Mouse (Mus musculus): Measurements from ENCODE around the gene Calml4. TPM values are rescaled to one million over a fixed set of nuclear protein-coding genes. Genes with fewer than 3 reads are reported as not detected.

The Calml4 gene
- total and polyA plus RNA-seq, 3 experiments = not detected

DNA sequence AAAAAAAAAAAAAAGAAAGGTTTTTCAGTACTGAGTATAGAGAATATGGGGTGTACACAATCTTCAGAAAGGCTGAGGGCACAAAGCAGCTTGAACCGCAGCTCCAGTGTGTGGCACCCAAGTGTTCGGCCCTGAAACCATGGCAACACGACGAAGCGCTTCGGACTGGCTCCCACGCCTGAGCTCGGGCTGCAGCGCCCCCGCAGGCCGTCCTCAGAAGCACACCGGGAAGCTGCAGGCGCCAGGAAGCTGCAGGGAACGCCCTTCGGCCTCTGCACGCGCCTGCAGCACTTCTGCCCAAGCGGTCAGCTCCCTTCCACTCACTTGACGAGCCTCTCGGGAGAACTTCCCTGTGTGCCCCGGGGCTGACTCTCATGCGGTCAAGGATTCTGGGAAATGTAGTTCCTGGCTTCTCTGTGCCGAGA lies 29.2 kb upstream of the Calml4 start:
- Histone ChIP-seq H3K36me3 (replicated peaks in 1 of 2; ENCODE audit: control insufficient read depth in 1 of 2, insufficient read depth in 1 of 2, low read length in 1 of 2) (no peaks in the 10 kb centered on the region), H3K27ac (ENCODE audit: insufficient read depth, low read depth) (no peak overlapping the region), H3K27me3 (replicated peaks) (no peaks in the 10 kb centered on the region), H3K4me2 (ENCODE audit: insufficient read depth, low read depth, poor library complexity, severe bottlenecking) (peak overlapping the region; percentile 17; the same call in 1 of the 2 replicates), H3K9ac (ENCODE audit: insufficient read depth, low read depth) (no peak overlapping the region), H3K4me3 (replicated peaks in 1 of 3; ENCODE audit: low read depth in 2 of 3, low read length in 2 of 3, poor library complexity in 1 of 3) (no peak overlapping the region), H3K4me1 (ENCODE audit: control insufficient read depth in 1 of 2, insufficient read depth in 2 of 2) (peaks cover 2 to 17% of the 10 kb centered on the region in 2 experiments; a peak in 2 of 4 replicates), H3K79me2 (replicated peaks; ENCODE audit: control insufficient read depth, extremely low read depth, insufficient read depth, poor library complexity, severe bottlenecking) (no peaks in the 10 kb centered on the region), H3K9me3 (replicated peaks; ENCODE audit: low read length) (no peaks in the 10 kb centered on the region)
- in situ Hi-C loops (cut with MboI; ENCODE audit: low pct_ligation_motif_present, low pct_unique_long_range_greater_than_20kb, low sequenced_read_pairs) (no loop called here), dilution Hi-C loops (cut with MboI; ENCODE audit: extremely low pct_ligation_motif_present, extremely low pct_unique_long_range_greater_than_20kb, low sequenced_read_pairs) (no loop called here)
- TF ChIP-seq POLR2AphosphoS2 (IDR thresholded peaks at IDR 0.05; ENCODE audit: low read depth, low read length) (no peak), EP300 (IDR thresholded peaks at IDR 0.05; ENCODE audit: low read length) (no peak), MAFK (IDR thresholded peaks at IDR 0.05; ENCODE audit: insufficient replicate concordance, low read length) (no peak), IRF4 (IDR thresholded peaks at IDR 0.05; ENCODE audit: low read depth, low read length) (peak; percentile 42; the same call in 1 of the 2 replicates), MAZ (IDR thresholded peaks at IDR 0.05; ENCODE audit: low read depth, low read length) (no peak), SMC3 (IDR thresholded peaks at IDR 0.05; ENCODE audit: low read depth, low read length) (peak; percentile 59), NRF1 (IDR thresholded peaks at IDR 0.05; ENCODE audit: low read depth, low read length) (no peak), ZMIZ1 (IDR thresholded peaks at IDR 0.05; ENCODE audit: low read depth, low read length) (no peak), TBP (conservative IDR thresholded peaks at IDR 0.05; ENCODE audit: low read depth, low read length) (no peak), E2F4 (IDR thresholded peaks at IDR 0.05; ENCODE audit: insufficient replicate concordance, low read depth, low read length) (no peak), USF1 (IDR thresholded peaks at IDR 0.05; ENCODE audit: low read depth, low read length) (no peak), TCF12 (IDR thresholded peaks at IDR 0.05; ENCODE audit: low read depth, low read length) (peak; percentile 56; the same call in 1 of the 2 replicates), MXI1 (IDR thresholded peaks at IDR 0.05; ENCODE audit: low read depth, low read length) (peak; percentile 92), RCOR1 (conservative IDR thresholded peaks at IDR 0.05; ENCODE audit: low read depth, low read length) (no peak), HCFC1 (IDR thresholded peaks at IDR 0.05; ENCODE audit: low read depth, low read length) (peak; percentile 80), RAD21 (IDR thresholded peaks at IDR 0.05; ENCODE audit: low read depth, low read length) (peak; percentile 69), KAT2A (IDR thresholded peaks at IDR 0.05; ENCODE audit: insufficient replicate concordance, low read length) (no peak), JUND (conservative IDR thresholded peaks at IDR 0.05; ENCODE audit: low read depth, low read length) (no peak), USF2 (conservative IDR thresholded peaks at IDR 0.05; ENCODE audit: low read depth, low read length) (no peak), GABPA (IDR thresholded peaks at IDR 0.05; ENCODE audit: insufficient replicate concordance, low read depth, low read length) (no peak), MEF2A (IDR thresholded peaks at IDR 0.05; ENCODE audit: borderline replicate concordance, low read depth, low read length) (no peak), CTCF (conservative IDR thresholded peaks at IDR 0.05 in 1 of 2, IDR thresholded peaks at IDR 0.05 in 1 of 2; ENCODE audit: low read depth in 2 of 2, low read length in 2 of 2) (peak; percentile 26 to 84; a peak in 2 of 4 replicates), MYC (IDR thresholded peaks at IDR 0.05; ENCODE audit: low read depth, low read length) (no peak), PAX5 (IDR thresholded peaks at IDR 0.05; ENCODE audit: low read length) (no peak), ETS1 (conservative IDR thresholded peaks at IDR 0.05; ENCODE audit: low read depth, low read length) (0 out of 2 replicates have a peak, but pooled peaks have one; percentile 10), MAX (IDR thresholded peaks at IDR 0.05; ENCODE audit: low read length) (peak; percentile 59; the same call in 1 of the 2 replicates), CHD2 (IDR thresholded peaks at IDR 0.05; ENCODE audit: low read length) (no peak), JUN (IDR thresholded peaks at IDR 0.05; ENCODE audit: insufficient read depth, low read depth, low read length) (no peak), POLR2A (IDR thresholded peaks at IDR 0.05; ENCODE audit: low read depth, low read length) (no peak), UBTF (IDR thresholded peaks at IDR 0.05; ENCODE audit: low read depth, low read length) (no peak), ZNF384 (IDR thresholded peaks at IDR 0.05; ENCODE audit: low read depth, low read length) (peak; percentile 39; the same call in 1 of the 2 replicates), SIN3A (IDR thresholded peaks at IDR 0.05; ENCODE audit: low read length) (peak; percentile 87), ELF1 (IDR thresholded peaks at IDR 0.05; ENCODE audit: low read depth, low read length) (peak; percentile 81), BHLHE40 (IDR thresholded peaks at IDR 0.05; ENCODE audit: low read depth, low read length) (no peak), NELFE (IDR thresholded peaks at IDR 0.05; ENCODE audit: low read depth, low read length) (no peak)
- DNase-seq (ENCODE audit: extremely low read depth) = peak; percentile 89
